Comparison of ENCODE assay signal across 8 mouse cellular contexts in genomic region chr10:77516379-77516951, GRCm38 (mm10). TPM values are rescaled to one million over a fixed set of nuclear protein-coding genes. Genes with fewer than 3 reads are reported as not detected.
DNase-seq lines count a peak whose midpoint lies in the region; ATAC-seq lines count a peak whose summit lies in the region.

No protein-coding gene starts in this region.

- peak; percentile 9; the same call in 1 of the 2 replicates for ATAC-seq in frontal cortex, adult (ENCODE audit: low TSS enrichment)
- ATAC-seq in heart, embryonic 12.5 days (ENCODE audit: insufficient number of reproducible peaks, low FRiP score): no peak
- peak; percentile 47; the same call in 1 of the 2 replicates for ATAC-seq in neural tube, embryonic 13.5 days (ENCODE audit: low read depth)
- no peak for ATAC-seq in granulocyte monocyte progenitor cell, adult 5-6 weeks (replicated peaks; ENCODE audit: poor library complexity, severe bottlenecking)

- peak overlapping the region; percentile 95 for H3K4me3 ChIP-seq in heart, embryonic 12.5 days
- peak overlapping the region; percentile 86 for H3K4me3 ChIP-seq in neural tube, embryonic 13.5 days

- H3K9ac ChIP-seq in heart, embryonic 12.5 days: peak overlapping the region; percentile 92
- peak overlapping the region; percentile 93 for H3K9ac ChIP-seq in neural tube, embryonic 13.5 days

- peak overlapping the region; percentile 76 for H3K27ac ChIP-seq in heart, embryonic 12.5 days (ENCODE audit: poor library complexity, severe bottlenecking)
- peak overlapping the region; percentile 86 for H3K27ac ChIP-seq in neural tube, embryonic 13.5 days (replicated peaks)

- no peaks in the 10 kb centered on the region for H3K9me3 ChIP-seq in heart, embryonic 12.5 days (replicated peaks)
- H3K9me3 ChIP-seq in neural tube, embryonic 13.5 days: no peaks in the 10 kb centered on the region

- DNase-seq in frontal cortex, postnatal 36 days (ENCODE audit: low spot score in 2 of 2): no peak
- peak; percentile 11 for DNase-seq in Muller cell, postnatal 12 days (ENCODE audit: inconsistent ontology term)
- DNase-seq in kidney, postnatal 4 days: peak; percentile 27 to 53
- no peak for DNase-seq in right cerebral cortex, postnatal 36 days (ENCODE audit: low spot score in 2 of 2)

- peaks cover under 1% of the 10 kb centered on the region; the same call in 1 of the 2 replicates for H3K27me3 ChIP-seq in heart, embryonic 12.5 days (replicated peaks)
- H3K27me3 ChIP-seq in neural tube, embryonic 13.5 days: no peaks in the 10 kb centered on the region

- H3K4me1 ChIP-seq in heart, embryonic 12.5 days (replicated peaks): peaks cover 21% of the 10 kb centered on the region
- H3K4me1 ChIP-seq in neural tube, embryonic 13.5 days (replicated peaks): peaks cover 26% of the 10 kb centered on the region

- 42% methylated on average over 14 of the region's 14 CpGs for WGBS in heart, embryonic 12.5 days
- 53% methylated on average over 14 of the region's 14 CpGs for WGBS in neural tube, embryonic 13.5 days

- H3K36me3 ChIP-seq in heart, embryonic 12.5 days: peaks cover 25% of the 10 kb centered on the region
- peaks cover 26% of the 10 kb centered on the region for H3K36me3 ChIP-seq in neural tube, embryonic 13.5 days

- H3K4me2 ChIP-seq in heart, embryonic 12.5 days: peak overlapping the region; percentile 97
- H3K4me2 ChIP-seq in neural tube, embryonic 13.5 days: peak overlapping the region; percentile 94

RNA-seq across cellular contexts. Expression of gene Fam207a, which starts 0.9 kb away (rescaled TPM):
- 31.0 and 32.1 TPM in 2 replicates for polyA plus RNA-seq in heart, embryonic 12.5 days (2016; fragmentation: Nextera tagmentation; extraction: Ambion mirVana)
- polyA plus RNA-seq in neural tube, embryonic 13.5 days (2015; fragmentation: Nextera tagmentation; extraction: Ambion mirVana): 41.4 and 43.5 TPM in 2 replicates
- total RNA-seq in granulocyte monocyte progenitor cell, adult 5-6 weeks (2014; fragmentation: Nextera tagmentation): 14.6 and 14.8 TPM in 2 replicates
- total RNA-seq in granulocyte monocyte progenitor cell, adult 5-6 weeks (2017): 23.5 and 43.2 TPM in 2 replicates

RNA-seq across cellular contexts. Expression of gene Itgb2, which starts 13.6 kb away (rescaled TPM):
- polyA plus RNA-seq in heart, embryonic 12.5 days (2016; fragmentation: Nextera tagmentation; extraction: Ambion mirVana): 1.5 and 2.5 TPM in 2 replicates
- polyA plus RNA-seq in neural tube, embryonic 13.5 days (2015; fragmentation: Nextera tagmentation; extraction: Ambion mirVana): 1.0 TPM in 2 replicates
- 17.1 and 28.9 TPM in 2 replicates for total RNA-seq in granulocyte monocyte progenitor cell, adult 5-6 weeks (2014; fragmentation: Nextera tagmentation)
- total RNA-seq in granulocyte monocyte progenitor cell, adult 5-6 weeks (2017): 32.0 and 36.6 TPM in 2 replicates

Comparison
In these comparisons a context has a peak if more than half of its experiments do, and no peak if none do; other contexts are left out.
1. ATAC-seq: peak in frontal cortex, adult (single experiment) and neural tube, embryonic 13.5 days (single experiment); none in heart, embryonic 12.5 days (single experiment) and granulocyte monocyte progenitor cell, adult 5-6 weeks (single experiment).
2. DNase-seq: peak in Muller cell, postnatal 12 days (single experiment) and kidney, postnatal 4 days (2 of 2); none in frontal cortex, postnatal 36 days (0 of 2) and right cerebral cortex, postnatal 36 days (0 of 2).